Mouse (Mus musculus) embryonic fibroblast, embryonic 13.5 days (primary cell): Measurements from ENCODE around the gene Ggcx.

Experiments
- CTCF ChIP-seq: IDR thresholded peaks from 2 replicates; pipeline ENCODE4 v1.5.1; 2011; ENCODE audit warnings: mild to moderate bottlenecking, control low read depth, low read length, moderate library complexity, borderline replicate concordance; ENCODE audit not compliant: insufficient read depth
- POLR2A ChIP-seq: IDR thresholded peaks from 2 replicates; pipeline ENCODE4 v1.6.1; 2011; ENCODE audit warnings: low read depth, mild to moderate bottlenecking, control low read depth, low read length, moderate library complexity

DNA sequence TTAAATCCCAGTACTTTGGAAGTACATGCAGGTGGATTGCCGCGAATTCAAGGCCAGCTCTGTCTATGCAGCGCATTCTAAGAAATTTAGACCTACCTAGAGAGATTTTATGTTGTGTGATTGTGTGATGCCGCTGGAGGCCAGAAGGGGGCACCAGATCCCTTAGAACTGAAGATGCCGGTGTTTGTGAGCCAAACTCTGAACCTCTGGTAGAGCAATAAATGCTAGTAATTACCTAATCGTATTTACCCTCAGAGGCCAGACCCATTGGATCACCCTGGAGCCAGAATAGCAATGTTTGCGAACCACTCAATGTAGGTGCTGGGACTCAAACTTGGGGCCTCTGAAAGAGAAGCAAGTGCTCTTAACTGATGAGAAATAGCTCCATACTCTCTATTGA, 12.2 kb upstream of the Ggcx start:
- TF ChIP-seq CTCF (peak; percentile 61; the same call in 1 of the 2 replicates), POLR2A (no peak)
